Mouse (Mus musculus): ENCODE measurements around the gene Prkag2. TPM values are rescaled to one million over a fixed set of nuclear protein-coding genes. Genes with fewer than 3 reads are reported as not detected.

Prkag2 gene
- polyA plus RNA-seq, 1 experiment from 2014 or later = 109 TPM

GRCm38 (mm10) chr5:24908141-24908819 is 192.2 kb downstream of the Prkag2 start:
- no peaks in the 10 kb centered on the region for H3K36me3 ChIP-seq (ENCODE audit: control insufficient read depth, insufficient read depth)
- no peaks in the 10 kb centered on the region for H3K9me3 ChIP-seq (ENCODE audit: control insufficient read depth, low read length)
- peak; percentile 95 for ATAC-seq
- peak overlapping the region; percentile 97 for H3K9ac ChIP-seq (replicated peaks; ENCODE audit: low read depth, low read length)
- under 1% methylated on average over 68 of the region's 87 CpGs for WGBS
- no peaks in the 10 kb centered on the region for H3K27me3 ChIP-seq (replicated peaks; ENCODE audit: control insufficient read depth, insufficient read depth, low read length)
- H3K4me1 ChIP-seq (replicated peaks; ENCODE audit: control insufficient read depth, insufficient read depth, low read length) = peaks cover 27% of the 10 kb centered on the region
- peak overlapping the region; percentile 96 for H3K27ac ChIP-seq (ENCODE audit: low read length)
- H3K4me2 ChIP-seq (ENCODE audit: low read length) = peak overlapping the region; percentile 79
- peak overlapping the region; percentile 94 for H3K4me3 ChIP-seq (replicated peaks; ENCODE audit: low read length)

DNA sequence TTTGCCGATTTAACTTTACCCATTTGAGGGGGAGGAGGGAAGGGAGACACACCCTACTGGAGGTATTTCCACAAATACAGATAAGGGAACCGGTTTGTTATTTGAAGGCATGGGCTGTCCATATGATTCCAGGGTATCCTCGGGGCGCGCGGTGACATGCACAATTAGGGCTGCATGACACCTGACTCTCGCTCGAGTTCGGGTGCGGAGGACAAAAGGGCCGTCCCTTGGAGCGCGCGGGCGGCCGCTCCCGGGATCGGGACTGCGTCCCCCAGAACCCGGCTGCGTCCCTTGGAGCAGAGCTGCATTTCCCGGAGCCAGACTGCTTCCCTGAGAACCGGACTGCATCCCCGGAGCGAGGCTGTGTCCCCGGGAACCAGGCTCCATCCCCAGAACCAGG is 192.7 kb downstream of the Prkag2 start:
- H3K9me3 ChIP-seq (ENCODE audit: control insufficient read depth, low read length) = no peaks in the 10 kb centered on the region
- H3K27ac ChIP-seq (ENCODE audit: low read length) = peak overlapping the region; percentile 96
- peak overlapping the region; percentile 94 for H3K4me3 ChIP-seq (replicated peaks; ENCODE audit: low read length)
- H3K27me3 ChIP-seq (replicated peaks; ENCODE audit: control insufficient read depth, insufficient read depth, low read length) = no peaks in the 10 kb centered on the region
- no peaks in the 10 kb centered on the region for H3K36me3 ChIP-seq (ENCODE audit: control insufficient read depth, insufficient read depth)
- peaks cover 30% of the 10 kb centered on the region for H3K4me1 ChIP-seq (replicated peaks; ENCODE audit: control insufficient read depth, insufficient read depth, low read length)
- peak overlapping the region; percentile 97 for H3K9ac ChIP-seq (replicated peaks; ENCODE audit: low read depth, low read length)
- peak; percentile 43 for ATAC-seq
- H3K4me2 ChIP-seq (ENCODE audit: low read length) = peak overlapping the region; percentile 79
- under 1% methylated on average over 26 of the region's 26 CpGs for WGBS

GRCm38 (mm10) chr5:24906844-24907243 is 193.6 kb downstream of the Prkag2 start:
- no peaks in the 10 kb centered on the region for H3K27me3 ChIP-seq (replicated peaks; ENCODE audit: control insufficient read depth, insufficient read depth, low read length)
- H3K4me2 ChIP-seq (ENCODE audit: low read length) = peak overlapping the region; percentile 79
- H3K4me1 ChIP-seq (replicated peaks; ENCODE audit: control insufficient read depth, insufficient read depth, low read length) = peaks cover 30% of the 10 kb centered on the region
- WGBS = 31% methylated on average over 9 of the region's 9 CpGs
- H3K36me3 ChIP-seq (ENCODE audit: control insufficient read depth, insufficient read depth) = no peaks in the 10 kb centered on the region
- peak overlapping the region; percentile 97 for H3K9ac ChIP-seq (replicated peaks; ENCODE audit: low read depth, low read length)
- 0 out of 2 replicates have a peak overlapping the region, but pooled peaks have one; percentile 11 for H3K27ac ChIP-seq (ENCODE audit: low read length)
- H3K4me3 ChIP-seq (replicated peaks; ENCODE audit: low read length) = peak overlapping the region; percentile 94
- ATAC-seq = no peak
- no peaks in the 10 kb centered on the region for H3K9me3 ChIP-seq (ENCODE audit: control insufficient read depth, low read length)

GRCm38 (mm10) chr5:24904941-24905340 is 195.5 kb downstream of the Prkag2 start:
- no peak overlapping the region for H3K27ac ChIP-seq (ENCODE audit: low read length)

DNA sequence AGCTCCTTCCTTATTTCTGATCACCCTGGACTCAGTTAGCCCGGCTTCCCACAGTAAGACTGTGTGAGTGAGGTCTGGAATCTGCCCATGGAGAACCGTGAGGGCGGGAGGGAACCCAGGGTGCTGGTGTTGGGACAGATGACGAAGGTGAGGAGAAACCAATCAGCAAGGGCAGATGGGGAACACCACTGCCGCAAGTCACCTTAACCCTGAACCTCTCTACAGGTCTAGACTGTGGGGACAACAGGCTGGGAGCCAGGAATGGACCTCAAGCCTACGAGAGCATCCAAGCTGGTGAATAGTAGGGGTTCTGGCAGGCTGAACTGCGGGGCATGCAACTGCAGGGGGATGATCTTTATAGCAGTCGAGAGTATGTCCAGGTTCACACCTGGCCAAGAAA is 196.0 kb downstream of the Prkag2 start:
- no peaks in the 10 kb centered on the region for H3K27me3 ChIP-seq (replicated peaks; ENCODE audit: control insufficient read depth, insufficient read depth, low read length)
- no peak overlapping the region for H3K9ac ChIP-seq (replicated peaks; ENCODE audit: low read depth, low read length)
- no peak overlapping the region for H3K4me2 ChIP-seq (ENCODE audit: low read length)
- 92% methylated on average over 8 of the region's 8 CpGs for WGBS
- no peak for ATAC-seq
- H3K9me3 ChIP-seq (ENCODE audit: control insufficient read depth, low read length) = no peaks in the 10 kb centered on the region
- no peak overlapping the region for H3K4me3 ChIP-seq (replicated peaks; ENCODE audit: low read length)
- peaks cover 30% of the 10 kb centered on the region for H3K4me1 ChIP-seq (replicated peaks; ENCODE audit: control insufficient read depth, insufficient read depth, low read length)
- no peaks in the 10 kb centered on the region; the same call in 1 of the 2 replicates for H3K36me3 ChIP-seq (ENCODE audit: control insufficient read depth, insufficient read depth)
- H3K27ac ChIP-seq (ENCODE audit: low read length) = no peak overlapping the region

More at GRCm38 (mm10) chr5:24904941-24905340, 195.5 kb downstream of the Prkag2 start:
- no peaks in the 10 kb centered on the region for H3K9me3 ChIP-seq (ENCODE audit: control insufficient read depth, low read length)
- 61% methylated on average over 9 of the region's 9 CpGs for WGBS
- no peaks in the 10 kb centered on the region; the same call in 1 of the 2 replicates for H3K36me3 ChIP-seq (ENCODE audit: control insufficient read depth, insufficient read depth)
- H3K4me3 ChIP-seq (replicated peaks; ENCODE audit: low read length) = no peak overlapping the region
- H3K4me2 ChIP-seq (ENCODE audit: low read length) = no peak overlapping the region
- no peak overlapping the region for H3K9ac ChIP-seq (replicated peaks; ENCODE audit: low read depth, low read length)
- H3K4me1 ChIP-seq (replicated peaks; ENCODE audit: control insufficient read depth, insufficient read depth, low read length) = peaks cover 30% of the 10 kb centered on the region
- no peaks in the 10 kb centered on the region for H3K27me3 ChIP-seq (replicated peaks; ENCODE audit: control insufficient read depth, insufficient read depth, low read length)
- ATAC-seq = no peak

DNA sequence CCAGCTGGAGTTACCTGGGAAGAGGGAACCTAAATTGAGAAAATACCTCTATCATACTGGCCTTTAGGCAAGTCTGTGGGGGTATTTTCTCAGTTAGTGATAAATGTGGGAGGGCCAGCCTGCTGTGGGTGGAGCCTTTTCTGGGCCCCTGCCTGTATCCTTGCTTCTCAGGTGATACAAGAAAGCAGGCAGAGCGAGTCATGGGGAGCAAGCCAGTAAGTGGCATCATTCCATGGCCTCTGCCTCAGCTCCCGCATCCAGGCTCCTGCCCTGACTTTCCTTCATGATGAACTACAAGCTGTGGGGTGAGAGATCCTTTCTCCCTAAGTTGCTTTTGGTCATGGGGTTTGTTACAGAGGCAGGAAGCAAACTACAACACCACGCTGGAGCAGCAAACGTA is 196.4 kb downstream of the Prkag2 start:
- 96% methylated on average over 4 of the region's 4 CpGs for WGBS
- no peaks in the 10 kb centered on the region for H3K9me3 ChIP-seq (ENCODE audit: control insufficient read depth, low read length)
- no peak for ATAC-seq
- no peaks in the 10 kb centered on the region for H3K27me3 ChIP-seq (replicated peaks; ENCODE audit: control insufficient read depth, insufficient read depth, low read length)
- no peak overlapping the region for H3K27ac ChIP-seq (ENCODE audit: low read length)
- H3K4me3 ChIP-seq (replicated peaks; ENCODE audit: low read length) = no peak overlapping the region
- H3K4me1 ChIP-seq (replicated peaks; ENCODE audit: control insufficient read depth, insufficient read depth, low read length) = peaks cover 30% of the 10 kb centered on the region
- H3K4me2 ChIP-seq (ENCODE audit: low read length) = no peak overlapping the region
- no peak overlapping the region for H3K9ac ChIP-seq (replicated peaks; ENCODE audit: low read depth, low read length)
- no peaks in the 10 kb centered on the region; the same call in 1 of the 2 replicates for H3K36me3 ChIP-seq (ENCODE audit: control insufficient read depth, insufficient read depth)

GRCm38 (mm10) chr5:24902835-24903234 is 197.6 kb downstream of the Prkag2 start:
- WGBS = 22% methylated on average over 4 of the region's 4 CpGs
- Histone ChIP-seq H3K9ac (replicated peaks; ENCODE audit: low read depth, low read length) (no peak overlapping the region), H3K9me3 (ENCODE audit: control insufficient read depth, low read length) (no peaks in the 10 kb centered on the region)

GRCm38 (mm10) chr5:24895606-24896005 is 204.8 kb downstream of the Prkag2 start:
- ATAC-seq = no peak
- Histone ChIP-seq H3K27me3 (replicated peaks; ENCODE audit: control insufficient read depth, insufficient read depth, low read length) (no peaks in the 10 kb centered on the region), H3K9ac (replicated peaks; ENCODE audit: low read depth, low read length) (no peak overlapping the region), H3K27ac (ENCODE audit: low read length) (no peak overlapping the region), H3K4me1 (replicated peaks; ENCODE audit: control insufficient read depth, insufficient read depth, low read length) (no peaks in the 10 kb centered on the region), H3K4me2 (ENCODE audit: low read length) (no peak overlapping the region), H3K4me3 (replicated peaks; ENCODE audit: low read length) (no peak overlapping the region), H3K9me3 (ENCODE audit: control insufficient read depth, low read length) (no peaks in the 10 kb centered on the region), H3K36me3 (ENCODE audit: control insufficient read depth, insufficient read depth) (no peaks in the 10 kb centered on the region)
- WGBS = 88% methylated on average over 4 of the region's 4 CpGs

More at GRCm38 (mm10) chr5:24902835-24903234, 197.6 kb downstream of the Prkag2 start:
- Histone ChIP-seq H3K4me2 (ENCODE audit: low read length) (no peak overlapping the region), H3K4me3 (replicated peaks; ENCODE audit: low read length) (no peak overlapping the region), H3K4me1 (replicated peaks; ENCODE audit: control insufficient read depth, insufficient read depth, low read length) (peaks cover 30% of the 10 kb centered on the region), H3K36me3 (ENCODE audit: control insufficient read depth, insufficient read depth) (no peaks in the 10 kb centered on the region; the same call in 1 of the 2 replicates), H3K27me3 (replicated peaks; ENCODE audit: control insufficient read depth, insufficient read depth, low read length) (no peaks in the 10 kb centered on the region), H3K27ac (ENCODE audit: low read length) (no peak overlapping the region)
- no peak for ATAC-seq

GRCm38 (mm10) chr5:24894814-24895213 is 205.6 kb downstream of the Prkag2 start:
- Histone ChIP-seq H3K4me3 (replicated peaks; ENCODE audit: low read length) (no peak overlapping the region), H3K27ac (ENCODE audit: low read length) (no peak overlapping the region), H3K4me1 (replicated peaks; ENCODE audit: control insufficient read depth, insufficient read depth, low read length) (no peaks in the 10 kb centered on the region), H3K36me3 (ENCODE audit: control insufficient read depth, insufficient read depth) (no peaks in the 10 kb centered on the region), H3K9me3 (ENCODE audit: control insufficient read depth, low read length) (no peaks in the 10 kb centered on the region), H3K4me2 (ENCODE audit: low read length) (no peak overlapping the region), H3K9ac (replicated peaks; ENCODE audit: low read depth, low read length) (no peak overlapping the region), H3K27me3 (replicated peaks; ENCODE audit: control insufficient read depth, insufficient read depth, low read length) (no peaks in the 10 kb centered on the region)
- 67% methylated on average over 1 of the region's 1 CpGs for WGBS
- ATAC-seq = no peak

All from forebrain, embryonic 16.5 days (tissue).